Mouse (Mus musculus) stomach, embryonic 16.5 days (tissue): ENCODE measurements at regions not wholly inside any gene's neighbourhood (a gene's known extent, or its start where the extent isn't known, plus 50 kb on each side); places are given as distances from the start of the nearest gene placed in this dataset.
A peak's percentile ranks its signal among the peaks of the same experiment; 100 is the strongest.

Source experiments
- ATAC-seq: fragments of 200-750 bp; cut with Nextera tagmentation; 2 replicates; pipeline ENCODE4 v1.8.0; 2017; ENCODE audit warnings: moderate number of reproducible peaks, moderate TSS enrichment; ENCODE audit not compliant: insufficient read depth, low FRiP score
- H3K27ac ChIP-seq: fragments of 300-500 bp; sonication (generic); 2 replicates; pipeline ENCODE4 v1.5.1; 2014; ENCODE audit warnings: low read length
- H3K27me3 ChIP-seq: fragments of 300-500 bp; sonication (generic); 2 replicates; pipeline ENCODE4 v1.6.1; 2014; ENCODE audit warnings: low read length, control low read depth, mixed read lengths; ENCODE audit not compliant: control insufficient read depth, insufficient read depth
- H3K36me3 ChIP-seq: fragments of 300-500 bp; sonication (generic); 2 replicates; pipeline ENCODE4 v1.6.1; 2014; ENCODE audit warnings: low read length; ENCODE audit not compliant: control insufficient read depth, insufficient read depth
- H3K4me1 ChIP-seq: fragments of 300-500 bp; sonication (generic); 2 replicates; pipeline ENCODE4 v1.6.1; 2014; ENCODE audit warnings: low read length, control low read depth, mixed read lengths; ENCODE audit not compliant: control insufficient read depth, insufficient read depth
- H3K4me2 ChIP-seq: fragments of 300-500 bp; sonication (generic); 2 replicates; pipeline ENCODE4 v1.6.1; 2014; ENCODE audit warnings: low read depth, low read length, mixed read lengths
- H3K4me3 ChIP-seq: fragments of 300-500 bp; sonication (generic); replicated peaks from 2 replicates; pipeline ENCODE4 v1.5.1; 2014; ENCODE audit warnings: mild to moderate bottlenecking, low read length
- H3K9ac ChIP-seq: fragments of 300-500 bp; sonication (generic); 2 replicates; pipeline ENCODE4 v1.6.1; 2014; ENCODE audit warnings: low read length
- H3K9me3 ChIP-seq: fragments of 300-500 bp; sonication (generic); replicated peaks from 2 replicates; pipeline ENCODE4 v1.6.1; 2016; ENCODE audit warnings: low read length, control low read depth; ENCODE audit not compliant: control insufficient read depth
- WGBS: fragments of 180-500 bp; shearing (Covaris S2); extraction: QIAGEN DNeasy Blood & Tissue Kit; methylation state at CpG from one replicate; pipeline ENCODE4 v1.1.7; 2014; 5-methylcytosine and 5-hydroxymethylcytosine counted together

DNA sequence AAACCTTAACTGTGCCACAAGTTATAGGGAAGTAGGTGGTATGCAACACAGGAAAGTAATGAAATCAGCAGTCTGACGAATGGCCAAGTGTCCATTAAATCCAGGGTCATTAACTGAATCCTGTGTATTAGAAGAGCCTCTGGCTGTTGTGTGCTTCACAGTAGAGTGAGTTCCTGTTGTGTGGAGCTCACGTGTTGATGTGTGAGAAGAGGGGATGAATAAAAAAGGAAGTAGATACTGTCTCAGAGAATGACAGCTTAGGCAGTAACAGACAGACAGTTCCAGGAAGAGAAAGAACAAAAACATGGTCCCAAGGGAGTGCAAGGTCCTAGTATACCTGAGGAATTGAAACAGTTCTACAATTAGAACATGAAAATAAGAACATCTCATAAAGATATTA is 463.1 kb upstream of the Zfp462 start:
- Histone ChIP-seq H3K27me3 (no peaks in the 10 kb centered on the region), H3K36me3 (no peaks in the 10 kb centered on the region), H3K9ac (no peak overlapping the region), H3K27ac (no peak overlapping the region), H3K4me1 (no peaks in the 10 kb centered on the region), H3K4me3 (no peak overlapping the region), H3K9me3 (no peaks in the 10 kb centered on the region), H3K4me2 (no peak overlapping the region)
- ATAC-seq = no peak
- WGBS = 68% methylated on average over 2 of the region's 2 CpGs

DNA sequence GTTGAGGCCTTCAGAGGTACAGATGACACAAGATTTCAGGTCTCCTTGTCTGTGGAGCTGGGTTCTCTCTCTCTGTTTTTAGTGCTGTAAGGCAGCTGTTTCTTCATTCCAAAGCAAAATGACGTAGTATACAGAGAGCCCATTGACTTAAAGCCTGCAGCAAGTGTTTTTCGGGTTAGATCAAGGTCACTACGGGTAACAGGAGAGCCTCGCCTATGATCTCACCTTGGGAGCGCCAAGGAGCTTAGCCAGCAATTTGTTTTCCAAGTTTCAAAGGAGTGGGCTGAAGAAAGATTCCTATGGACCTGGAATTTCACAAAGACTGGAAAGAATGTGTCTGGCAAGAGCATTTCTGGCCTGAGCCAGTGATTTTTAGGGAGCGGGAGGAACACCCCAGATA is 451.8 kb upstream of the Zfp462 start:
- Histone ChIP-seq H3K9ac (no peak overlapping the region), H3K4me3 (no peak overlapping the region), H3K4me1 (no peaks in the 10 kb centered on the region), H3K36me3 (no peaks in the 10 kb centered on the region), H3K9me3 (no peaks in the 10 kb centered on the region), H3K27me3 (no peaks in the 10 kb centered on the region), H3K27ac (no peak overlapping the region), H3K4me2 (no peak overlapping the region)
- whole genome bisulfite sequencing = 50% methylated on average over 6 of the region's 6 CpGs
- no peak for ATAC-seq

DNA sequence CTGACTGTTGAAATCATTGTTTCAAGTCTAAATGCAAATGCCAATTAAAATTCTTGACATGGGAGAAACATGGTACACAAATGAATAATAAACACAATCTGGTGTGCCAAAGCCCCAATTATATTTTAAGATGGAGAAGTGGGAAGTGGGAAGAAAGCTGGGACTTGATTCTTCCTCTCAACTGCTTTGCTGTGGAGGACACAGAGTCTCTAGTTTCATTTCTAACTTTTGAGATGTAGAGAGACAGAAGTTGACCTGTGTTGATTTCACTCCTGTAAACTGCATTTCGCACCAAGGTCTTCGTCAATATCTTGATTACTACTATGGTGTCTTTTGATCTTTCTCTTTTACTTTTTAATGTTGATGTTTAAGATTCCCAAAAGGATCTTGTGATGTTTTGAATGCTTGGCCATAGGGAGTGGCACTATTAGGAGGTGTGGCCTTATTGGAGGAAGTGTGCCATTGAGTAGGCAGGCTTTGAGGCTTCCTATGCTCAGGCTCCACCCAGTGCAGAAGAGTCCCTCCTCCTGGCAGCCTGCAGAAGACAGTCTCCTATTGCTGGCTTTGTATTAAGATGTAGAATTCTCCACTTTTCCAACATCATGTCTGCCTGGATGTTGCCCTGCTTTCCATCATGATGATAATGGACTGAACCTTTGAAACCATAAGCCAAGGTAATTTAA is 447.4 kb upstream of the Zfp462 start:
- Histone ChIP-seq H3K27me3 (no peaks in the 10 kb centered on the region), H3K27ac (no peak overlapping the region), H3K9me3 (no peaks in the 10 kb centered on the region), H3K4me1 (no peaks in the 10 kb centered on the region), H3K4me3 (no peak overlapping the region), H3K4me2 (no peak overlapping the region), H3K36me3 (no peaks in the 10 kb centered on the region), H3K9ac (no peak overlapping the region)
- ATAC-seq = no peak
- 95% methylated on average over 2 of the region's 2 CpGs for WGBS

DNA sequence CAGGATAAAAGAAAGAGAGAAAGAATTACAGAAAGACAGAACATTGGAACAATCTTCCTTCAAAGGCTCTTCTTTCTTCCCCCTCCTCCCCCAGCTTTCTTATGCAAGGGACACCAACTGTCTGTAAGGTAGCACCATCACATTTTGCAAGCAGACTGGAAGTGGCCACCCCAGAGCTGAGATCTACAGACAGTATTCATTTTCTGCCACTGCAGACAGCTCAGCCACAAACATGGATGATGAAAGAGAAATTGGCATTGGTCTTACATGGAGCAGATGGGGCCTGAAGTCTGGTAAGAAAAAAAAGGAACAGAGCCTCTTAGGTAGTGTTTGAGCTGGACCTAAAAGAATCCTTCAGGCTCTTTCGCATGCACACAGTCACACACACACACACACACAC is 428.9 kb upstream of the Zfp462 start:
- H3K4me2 ChIP-seq = no peak overlapping the region
- no peaks in the 10 kb centered on the region for H3K36me3 ChIP-seq
- H3K27me3 ChIP-seq = no peaks in the 10 kb centered on the region
- no peaks in the 10 kb centered on the region for H3K4me1 ChIP-seq
- no peaks in the 10 kb centered on the region for H3K9me3 ChIP-seq
- H3K9ac ChIP-seq = no peak overlapping the region
- H3K27ac ChIP-seq = no peak overlapping the region
- ATAC-seq = no peak
- H3K4me3 ChIP-seq = no peak overlapping the region
- 79% methylated on average over 1 of the region's 1 CpGs for WGBS

DNA sequence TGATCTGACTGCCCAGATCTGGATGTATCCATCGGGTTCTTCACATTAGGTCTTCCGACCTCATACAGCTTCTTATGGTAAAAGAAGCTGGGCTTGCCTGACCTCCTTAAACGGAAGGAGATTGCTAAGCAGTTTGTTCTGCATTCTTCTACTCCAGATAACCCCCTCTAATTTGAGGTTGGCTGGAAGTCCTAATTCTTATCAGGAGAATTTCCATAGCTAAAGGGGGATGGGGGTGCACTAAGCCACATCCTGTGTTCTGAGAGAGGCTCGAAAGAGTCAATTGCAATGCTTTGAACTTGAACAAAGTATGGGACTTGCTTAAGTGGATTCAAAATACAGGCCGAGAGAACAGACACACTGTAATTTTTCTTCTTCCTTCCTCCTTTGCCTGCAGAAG is 421.6 kb upstream of the Zfp462 start:
- no peak for ATAC-seq
- Histone ChIP-seq H3K4me3 (no peak overlapping the region), H3K27me3 (no peaks in the 10 kb centered on the region), H3K4me2 (no peak overlapping the region), H3K4me1 (no peaks in the 10 kb centered on the region), H3K9me3 (no peaks in the 10 kb centered on the region), H3K9ac (no peak overlapping the region), H3K36me3 (no peaks in the 10 kb centered on the region), H3K27ac (no peak overlapping the region)
- WGBS = 56% methylated on average over 5 of the region's 5 CpGs

DNA sequence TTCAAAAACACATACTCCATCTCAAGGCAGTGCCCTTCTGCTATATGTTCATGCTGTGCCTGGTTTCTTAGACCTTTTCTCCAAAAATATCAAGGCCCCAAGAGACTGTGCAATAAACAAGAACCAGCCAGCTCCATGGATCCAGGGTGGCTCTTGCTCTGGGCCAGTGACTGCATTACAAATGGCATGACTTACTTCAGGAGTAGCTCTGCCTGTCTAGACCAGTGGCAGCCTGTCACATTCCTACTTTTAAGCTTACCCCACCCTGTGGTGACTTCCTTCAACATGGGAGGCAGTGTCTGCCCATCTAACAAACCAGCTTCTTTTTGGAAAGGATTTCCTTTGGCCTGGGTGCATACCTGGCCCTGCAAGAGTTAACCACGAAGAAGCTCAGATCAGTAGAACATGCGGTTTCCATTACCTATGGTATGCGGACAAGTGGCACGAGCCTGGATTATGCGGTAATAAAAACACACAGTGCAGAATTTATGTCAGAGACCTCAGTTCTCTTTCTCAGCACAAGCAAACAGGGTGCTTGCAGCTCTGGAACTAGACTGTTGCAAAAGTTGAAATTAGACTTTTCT is 418.8 kb upstream of the Zfp462 start:
- H3K9me3 ChIP-seq = no peaks in the 10 kb centered on the region
- H3K27me3 ChIP-seq = no peaks in the 10 kb centered on the region
- no peak overlapping the region for H3K27ac ChIP-seq
- no peak overlapping the region for H3K9ac ChIP-seq
- H3K36me3 ChIP-seq = no peaks in the 10 kb centered on the region
- no peak overlapping the region for H3K4me2 ChIP-seq
- no peaks in the 10 kb centered on the region for H3K4me1 ChIP-seq
- H3K4me3 ChIP-seq = no peak overlapping the region
- WGBS = 33% methylated on average over 5 of the region's 5 CpGs
- ATAC-seq = no peak

DNA sequence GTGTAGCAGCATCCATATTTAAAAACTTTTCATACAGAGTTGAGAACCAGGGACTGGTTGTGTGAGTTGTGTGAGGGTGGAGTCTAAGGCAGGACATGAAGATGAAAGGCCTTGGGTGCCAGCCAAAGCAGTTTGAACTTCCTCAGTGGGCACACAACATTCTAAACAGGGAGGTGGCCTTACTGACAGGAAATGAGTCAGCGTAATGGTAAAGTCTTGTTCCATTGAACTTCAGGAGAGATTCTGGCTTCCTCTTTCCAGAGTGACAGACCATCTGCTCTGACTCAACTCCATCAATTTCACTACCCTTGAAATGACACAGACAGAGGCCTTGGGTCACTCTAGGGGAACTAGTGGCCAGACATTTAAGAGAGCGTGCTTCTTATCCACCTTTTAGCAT is 417.2 kb upstream of the Zfp462 start:
- WGBS = 68% methylated on average over 2 of the region's 2 CpGs
- H3K9me3 ChIP-seq = no peaks in the 10 kb centered on the region
- H3K4me1 ChIP-seq = no peaks in the 10 kb centered on the region
- peak; percentile 58; the same call in 1 of the 2 replicates for ATAC-seq
- no peak overlapping the region for H3K9ac ChIP-seq
- no peaks in the 10 kb centered on the region for H3K36me3 ChIP-seq
- H3K27me3 ChIP-seq = no peaks in the 10 kb centered on the region
- no peak overlapping the region for H3K27ac ChIP-seq
- H3K4me3 ChIP-seq = no peak overlapping the region
- no peak overlapping the region for H3K4me2 ChIP-seq

DNA sequence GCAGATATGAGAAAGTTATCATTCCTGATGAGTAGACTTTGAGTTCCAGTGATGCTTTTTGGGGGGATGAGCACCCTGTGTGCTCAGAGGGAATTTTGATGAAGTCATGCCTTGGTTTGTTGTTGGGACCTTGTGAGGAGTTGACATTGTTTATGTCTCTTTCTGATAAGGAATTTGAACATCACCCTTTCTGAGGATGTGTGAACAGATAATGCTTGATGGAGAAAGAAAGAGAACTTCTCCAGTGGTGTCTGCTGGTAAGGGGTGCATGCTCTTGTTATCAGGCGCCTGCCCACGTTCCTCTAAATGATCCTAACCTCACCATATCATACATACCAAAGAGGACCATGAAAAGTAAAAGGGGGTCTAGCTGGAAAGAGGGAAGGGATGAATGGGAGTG is 413.1 kb upstream of the Zfp462 start:
- Histone ChIP-seq H3K36me3 (no peaks in the 10 kb centered on the region), H3K9me3 (no peaks in the 10 kb centered on the region), H3K27me3 (no peaks in the 10 kb centered on the region), H3K4me3 (no peak overlapping the region), H3K4me2 (no peak overlapping the region), H3K9ac (no peak overlapping the region), H3K4me1 (no peaks in the 10 kb centered on the region), H3K27ac (no peak overlapping the region)
- no peak for ATAC-seq
- WGBS = 84% methylated on average over 2 of the region's 2 CpGs

DNA sequence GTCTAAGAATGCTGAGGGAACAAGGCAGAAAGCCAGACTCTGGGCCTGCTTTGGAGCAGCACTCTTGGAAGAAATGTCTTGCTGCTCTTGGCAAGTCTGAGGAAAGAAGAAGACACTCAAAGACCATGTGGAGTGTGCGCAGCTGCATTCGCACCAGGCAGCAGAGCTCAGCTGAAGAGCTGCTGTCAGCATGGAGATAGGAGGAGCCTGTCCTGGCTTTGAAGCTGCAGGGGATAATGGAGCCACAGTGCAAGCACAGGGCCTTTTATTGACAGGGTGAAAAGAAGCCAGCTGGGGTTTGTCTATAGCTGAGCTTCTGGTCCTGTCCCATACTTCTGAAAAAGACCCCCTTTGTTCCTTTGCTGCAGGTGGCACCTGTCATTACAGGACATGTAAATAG is 411.0 kb upstream of the Zfp462 start:
- ATAC-seq = peak; percentile 72; the same call in 1 of the 2 replicates
- Histone ChIP-seq H3K36me3 (no peaks in the 10 kb centered on the region), H3K27me3 (no peaks in the 10 kb centered on the region), H3K9me3 (no peaks in the 10 kb centered on the region), H3K4me2 (no peak overlapping the region), H3K4me3 (no peak overlapping the region), H3K9ac (no peak overlapping the region), H3K27ac (no peak overlapping the region), H3K4me1 (no peaks in the 10 kb centered on the region)
- 21% methylated on average over 2 of the region's 2 CpGs for WGBS
